Mouse (Mus musculus) embryonic fibroblast, embryonic 13.5 days (primary cell): ENCODE data around the gene Sec24d. TPM values are rescaled to one million over a fixed set of nuclear protein-coding genes. Genes with fewer than 3 reads are reported as not detected.
A peak's percentile ranks its signal among the peaks of the same experiment; 100 is the strongest.

ENCODE experiments used
- H3K27ac ChIP-seq: 2 replicates; pipeline ENCODE4 v1.5.1; 2012; ENCODE audit warnings: low read length, control low read depth, inconsistent platforms; ENCODE audit not compliant: insufficient read depth
- H3K4me1 ChIP-seq: 2 replicates; pipeline ENCODE4 v1.6.1; 2011; ENCODE audit warnings: low read length; ENCODE audit not compliant: control insufficient read depth, insufficient read depth
- H3K4me3 ChIP-seq: 2 replicates; pipeline ENCODE4 v1.5.1; 2011; ENCODE audit warnings: mild to moderate bottlenecking, control low read depth, low read length; ENCODE audit not compliant: insufficient read depth
- CTCF ChIP-seq: IDR thresholded peaks from 2 replicates; pipeline ENCODE4 v1.5.1; 2011; ENCODE audit warnings: mild to moderate bottlenecking, control low read depth, low read length, moderate library complexity, borderline replicate concordance; ENCODE audit not compliant: insufficient read depth
- POLR2A ChIP-seq: IDR thresholded peaks from 2 replicates; pipeline ENCODE4 v1.6.1; 2011; ENCODE audit warnings: low read depth, mild to moderate bottlenecking, control low read depth, low read length, moderate library complexity
- polyA plus RNA-seq: library from polyadenylated mRNA; stranded (reverse); fragments of >200 nt; gene quantifications from 2 replicates; pipeline ENCODE4 v1.2.4, GENCODE M21; 2011; ENCODE audit warnings: low read depth; ENCODE audit not compliant: missing spikeins, insufficient read length

Sec24d gene
- polyA plus RNA-seq, 1 experiment = 157 TPM

GRCm38 (mm10) chr3:123288856-123289570 lies 21.8 kb downstream of the Sec24d start:
- H3K27ac ChIP-seq = no peak overlapping the region
- TF ChIP-seq POLR2A (no peak), CTCF (no peak)
- H3K4me3 ChIP-seq = no peak overlapping the region
- no peaks in the 10 kb centered on the region; the same call in 1 of the 2 replicates for H3K4me1 ChIP-seq

DNA sequence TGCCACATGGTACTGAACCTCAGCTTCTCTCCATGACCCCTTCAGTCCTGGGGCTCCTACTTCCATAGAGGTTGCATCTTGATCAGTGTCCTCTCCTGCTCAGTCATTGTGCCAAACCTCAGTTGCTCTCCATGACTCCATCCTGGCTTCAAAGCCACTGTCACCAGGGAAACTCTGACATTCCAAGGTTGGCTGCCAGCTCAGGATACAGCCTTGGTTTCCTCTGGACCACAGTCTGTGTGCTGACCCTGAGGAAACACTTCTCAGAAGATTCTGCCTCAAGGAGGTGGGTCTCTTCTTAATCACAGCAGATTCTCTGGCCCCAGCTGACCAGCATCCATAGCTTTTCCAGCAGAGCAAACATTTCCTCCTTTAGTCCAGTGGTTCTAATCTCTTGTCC lies 24.4 kb downstream of the Sec24d start:
- Histone ChIP-seq H3K27ac (no peak overlapping the region), H3K4me1 (peaks cover under 1% of the 10 kb centered on the region; the same call in 1 of the 2 replicates), H3K4me3 (no peak overlapping the region)
- TF ChIP-seq CTCF (no peak), POLR2A (no peak)

- Histone ChIP-seq H3K4me3 (no peak overlapping the region), H3K4me1 (0 out of 2 replicates have a peak, but pooled peaks cover 3% of the 10 kb centered on the region), H3K27ac (no peak overlapping the region)
- no peak for TF ChIP-seq POLR2A
- no peak for TF ChIP-seq CTCF
Measured at GRCm38 (mm10) chr3:123296654-123297053, 29.4 kb downstream of the Sec24d start.

- Histone ChIP-seq H3K27ac (no peak overlapping the region), H3K4me3 (no peak overlapping the region), H3K4me1 (0 out of 2 replicates have a peak, but pooled peaks cover 3% of the 10 kb centered on the region)
- no peak for TF ChIP-seq POLR2A
- no peak for TF ChIP-seq CTCF
Measured at GRCm38 (mm10) chr3:123298283-123298682, 31.0 kb downstream of the Sec24d start.

DNA sequence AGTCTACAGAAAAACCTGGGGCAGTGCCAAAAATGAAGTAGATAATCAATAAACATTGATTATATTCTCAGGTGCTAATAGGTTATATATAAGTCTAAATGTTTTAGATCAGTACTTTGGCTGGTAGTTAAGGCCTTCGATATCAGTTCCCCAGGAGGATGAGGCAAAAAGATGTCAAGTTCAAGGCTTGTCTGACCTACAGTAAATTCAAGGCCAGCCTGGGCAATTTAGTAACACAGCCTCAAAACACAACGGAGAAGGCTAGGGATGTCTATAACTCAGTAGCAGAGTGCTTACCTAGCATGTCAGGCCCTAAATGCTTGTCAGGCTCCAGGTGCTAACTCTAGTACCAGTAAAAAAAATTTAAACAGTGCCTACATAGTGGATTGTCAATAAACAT lies 34.3 kb downstream of the Sec24d start:
- Histone ChIP-seq H3K27ac (no peak overlapping the region), H3K4me1 (0 out of 2 replicates have a peak, but pooled peaks cover 3% of the 10 kb centered on the region), H3K4me3 (no peak overlapping the region)
- TF ChIP-seq CTCF = no peak
- TF ChIP-seq POLR2A = no peak

DNA sequence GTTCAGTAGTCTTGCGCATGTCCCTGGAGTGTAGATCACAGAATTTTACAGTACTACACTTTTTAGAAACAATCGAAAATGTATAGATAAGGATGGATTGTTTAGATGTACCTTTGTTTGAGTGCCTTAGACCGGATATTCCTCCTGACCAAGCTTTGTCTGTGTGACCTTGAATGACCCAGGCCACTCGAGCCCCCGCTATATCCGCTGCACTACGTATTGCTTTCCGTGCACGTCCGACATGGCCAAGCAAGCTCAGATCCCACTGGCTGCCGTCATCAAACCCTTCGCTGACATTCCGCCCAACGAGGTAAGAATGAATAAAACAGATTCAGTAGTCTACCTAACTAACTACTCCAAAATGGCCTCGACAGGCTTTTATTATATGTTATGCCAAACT lies 38.4 kb downstream of the Sec24d start:
- no peak for TF ChIP-seq POLR2A
- no peak for TF ChIP-seq CTCF
- H3K4me1 ChIP-seq = no peaks in the 10 kb centered on the region

DNA sequence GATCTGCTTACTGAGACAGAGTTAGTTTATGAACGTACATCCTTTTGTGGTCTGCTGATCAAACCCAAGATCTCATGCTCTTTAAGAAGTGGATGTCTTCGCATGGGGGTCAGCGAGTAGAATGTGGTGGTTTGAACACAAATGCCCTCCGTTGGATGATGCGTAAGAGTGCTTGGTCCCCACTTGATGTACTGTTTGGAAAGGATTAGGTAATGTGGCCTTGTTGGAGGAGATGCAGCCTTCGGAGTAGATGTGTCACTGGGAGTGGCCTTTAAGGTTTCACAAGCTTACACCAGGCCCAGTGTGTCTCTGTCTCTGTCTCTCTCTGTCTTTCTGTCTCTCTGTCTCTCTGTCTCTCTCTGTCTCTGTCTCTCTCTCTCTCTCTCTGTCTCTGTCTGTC lies 40.2 kb downstream of the Sec24d start:
- Histone ChIP-seq H3K4me3 (no peak overlapping the region), H3K27ac (no peak overlapping the region), H3K4me1 (no peaks in the 10 kb centered on the region)
- no peak for TF ChIP-seq CTCF
- no peak for TF ChIP-seq POLR2A

More for the DNA sequence above, 38.4 kb downstream of the Sec24d start:
- no peak overlapping the region for H3K27ac ChIP-seq
- no peak overlapping the region for H3K4me3 ChIP-seq

GRCm38 (mm10) chr3:123309141-123309540 lies 41.9 kb downstream of the Sec24d start:
- Histone ChIP-seq H3K4me3 (no peak overlapping the region), H3K4me1 (peaks cover 3% of the 10 kb centered on the region; the same call in 1 of the 2 replicates), H3K27ac (no peak overlapping the region)
- no peak for TF ChIP-seq CTCF
- TF ChIP-seq POLR2A = no peak

GRCm38 (mm10) chr3:123312477-123313062 lies 45.3 kb downstream of the Sec24d start:
- TF ChIP-seq CTCF (no peak), POLR2A (no peak)
- Histone ChIP-seq H3K4me3 (no peak overlapping the region), H3K4me1 (peaks cover 3% of the 10 kb centered on the region; the same call in 1 of the 2 replicates), H3K27ac (peak overlapping the region; percentile 64)

GRCm38 (mm10) chr3:123313477-123313876 lies 46.2 kb downstream of the Sec24d start:
- TF ChIP-seq CTCF = no peak
- Histone ChIP-seq H3K4me3 (no peak overlapping the region), H3K27ac (peak overlapping the region; percentile 59; the same call in 1 of the 2 replicates), H3K4me1 (peaks cover 3% of the 10 kb centered on the region; the same call in 1 of the 2 replicates)
